Mouse (Mus musculus) ES-E14 (cell line): ENCODE data around the gene Gls2. TPM values are rescaled to one million over a fixed set of nuclear protein-coding genes. Genes with fewer than 3 reads are reported as not detected.
"Not testable (repeated sequence)": the region's sequence is repeated elsewhere in the genome, so short reads cannot be mapped to it uniquely, and the experiment has no call there.

Experiments
- DNase-seq: peaks from one replicate; pipeline ENCODE4 v3.0.0-alpha.2; 2013; ENCODE audit warnings: low read depth, low spot score
- H3K27ac ChIP-seq: 2 replicates; pipeline ENCODE4 v1.5.1; 2012; ENCODE audit warnings: low read depth, mild to moderate bottlenecking, low read length, moderate library complexity, mixed read lengths; ENCODE audit not compliant: poor library complexity, insufficient read depth, severe bottlenecking
- H3K36me3 ChIP-seq: 2 replicates; pipeline ENCODE4 v1.6.1; 2012; ENCODE audit warnings: mild to moderate bottlenecking, low read length, moderate library complexity, mixed read lengths; ENCODE audit not compliant: control insufficient read depth, poor library complexity, insufficient read depth, severe bottlenecking
- H3K4me1 ChIP-seq, 2 experiments: fragments of 150-350 bp in 1 of 2; sonication (generic) in 1 of 2; 2 replicates each; pipeline ENCODE4 v1.6.1; 2012; ENCODE audit warnings: low read length in 2 of 2, mild to moderate bottlenecking in 1 of 2, mixed read lengths in 1 of 2; ENCODE audit not compliant: control insufficient read depth in 2 of 2, insufficient read depth in 2 of 2, poor library complexity in 1 of 2
- H3K4me3 ChIP-seq, 2 experiments: fragments of 150-350 bp in 1 of 2; sonication (generic) in 1 of 2; 2 replicates each; pipeline ENCODE4 v1.5.1; 2012; ENCODE audit warnings: low read length in 2 of 2, low read depth in 1 of 2, mild to moderate bottlenecking in 1 of 2, mixed read lengths in 1 of 2; ENCODE audit not compliant: insufficient read depth in 1 of 2, poor library complexity in 1 of 2, severe bottlenecking in 1 of 2
- H3K9ac ChIP-seq: 2 replicates; pipeline ENCODE4 v1.6.1; 2012; ENCODE audit warnings: low read depth, mild to moderate bottlenecking, low read length, mixed read lengths; ENCODE audit not compliant: poor library complexity, insufficient read depth, severe bottlenecking
- H3K9me3 ChIP-seq: fragments of 150-350 bp; sonication (generic); 2 replicates; pipeline ENCODE4 v1.6.1; 2012; ENCODE audit warnings: low read depth, mild to moderate bottlenecking, low read length; ENCODE audit not compliant: control insufficient read depth, insufficient read depth
- CHD2 ChIP-seq: IDR thresholded peaks from 2 replicates; pipeline ENCODE4 v1.6.1; 2014; ENCODE audit warnings: mild to moderate bottlenecking, low read depth, low read length, inconsistent platforms
- HCFC1 ChIP-seq: IDR thresholded peaks from 2 replicates; pipeline ENCODE4 v1.6.1; 2012; ENCODE audit warnings: low read length, inconsistent platforms, borderline replicate concordance; ENCODE audit not compliant: insufficient read depth
- MAFK ChIP-seq: IDR thresholded peaks from 2 replicates; pipeline ENCODE4 v1.6.1; 2014; ENCODE audit warnings: mild to moderate bottlenecking, low read depth, low read length, inconsistent platforms; ENCODE audit not compliant: insufficient read depth
- ZC3H11A ChIP-seq: IDR thresholded peaks from 2 replicates; pipeline ENCODE4 v1.6.1; 2012; ENCODE audit warnings: low read depth, mild to moderate bottlenecking, inconsistent platforms, low read length, borderline replicate concordance
- ZNF384 ChIP-seq: IDR thresholded peaks from 2 replicates; pipeline ENCODE4 v1.6.1; 2012; ENCODE audit warnings: low read depth, low read length, inconsistent platforms
- in situ Hi-C, 2 experiments: fragments of 600-800 bp; cut with MboI; formaldehyde crosslinking; loops; one replicate each; pipeline ENCODE4 v1.15.1; 2025; ENCODE audit warnings: low sequenced_read_pairs in 2 of 2, inconsistent platforms in 1 of 2; ENCODE audit not compliant: unreplicated experiment in 2 of 2
- total RNA-seq: library from RNA; depleted of rRNA; stranded (reverse); fragments of 300-350 nt; gene quantifications from 2 replicates; pipeline ENCODE4 v1.2.3, GENCODE M21; 2012

Gene Gls2
- total RNA-seq, 1 experiment, result 21.9 TPM

- no peak for TF ChIP-seq CHD2
- no peak for TF ChIP-seq MAFK
- no peak for TF ChIP-seq ZNF384
- no peak for TF ChIP-seq HCFC1
- TF ChIP-seq ZC3H11A, result no peak
- in situ Hi-C loops, result no loop called here
- no peak overlapping the region for H3K27ac ChIP-seq
Observed at GRCm38 (mm10) chr10:128150941-128151340, 43.3 kb upstream of the Gls2 start.

GRCm38 (mm10) chr10:128153978-128154377, 40.3 kb upstream of the Gls2 start:
- H3K4me3 ChIP-seq, result no peak overlapping the region
- TF ChIP-seq ZC3H11A (no peak), CHD2 (no peak), ZNF384 (no peak)
- no peak for DNase-seq
- peaks cover 6% of the 10 kb centered on the region in 2 experiments; a peak in 3 of 4 replicates for H3K4me1 ChIP-seq
- peaks cover 4% of the 10 kb centered on the region for H3K36me3 ChIP-seq
- in situ Hi-C loops, result no loop called here
- no peak overlapping the region for H3K27ac ChIP-seq
- H3K9ac ChIP-seq, result no peak overlapping the region
- H3K9me3 ChIP-seq, result no peaks in the 10 kb centered on the region

More at GRCm38 (mm10) chr10:128150941-128151340, 43.3 kb upstream of the Gls2 start:
- no peak for DNase-seq
- Histone ChIP-seq H3K4me3 (no peak overlapping the region), H3K9me3 (no peaks in the 10 kb centered on the region), H3K9ac (peak overlapping the region; percentile 46), H3K36me3 (peaks cover 6% of the 10 kb centered on the region), H3K4me1 (peaks cover 7 to 9% of the 10 kb centered on the region in 2 experiments; a peak in 3 of 4 replicates)

- in situ Hi-C loops, H3K36me3 ChIP-seq, H3K4me3 ChIP-seq, H3K4me1 ChIP-seq, H3K9me3 ChIP-seq, H3K27ac ChIP-seq, DNase-seq, H3K9ac ChIP-seq: not testable (repeated sequence)
Observed at GRCm38 (mm10) chr10:128165726-128166125, 28.5 kb upstream of the Gls2 start.

DNA sequence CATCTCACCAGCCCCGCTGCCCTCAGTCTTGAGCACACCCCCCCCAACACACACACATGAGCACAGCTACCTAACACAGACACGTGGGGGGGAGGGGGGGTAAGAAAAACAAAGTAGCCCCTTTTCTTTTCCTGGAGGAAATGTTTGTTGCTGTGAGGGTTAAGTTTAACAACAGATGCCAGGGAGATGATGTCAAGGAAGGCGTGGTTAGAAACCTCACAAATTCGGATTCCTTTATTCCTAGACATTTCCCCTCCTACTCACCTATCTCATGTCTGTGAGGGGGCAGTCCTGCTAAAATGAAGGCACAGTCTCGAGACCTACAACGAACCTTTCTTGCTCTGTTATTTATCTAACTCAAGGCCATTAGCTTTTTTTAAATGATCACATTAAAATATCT, 27.2 kb upstream of the Gls2 start:
- TF ChIP-seq CHD2 (no peak), ZNF384 (no peak), HCFC1 (no peak), ZC3H11A (no peak), MAFK (no peak)
- no peak overlapping the region for H3K27ac ChIP-seq
- H3K4me1 ChIP-seq, result peaks cover 2% of the 10 kb centered on the region in 2 experiments; a peak in 3 of 4 replicates
- no peak for DNase-seq
- in situ Hi-C loops, result no loop called here
- H3K4me3 ChIP-seq, result no peak overlapping the region
- H3K9ac ChIP-seq, result no peak overlapping the region
- H3K36me3 ChIP-seq, result no peaks in the 10 kb centered on the region
- H3K9me3 ChIP-seq, result no peaks in the 10 kb centered on the region

GRCm38 (mm10) chr10:128171348-128171747, 22.9 kb upstream of the Gls2 start:
- H3K9me3 ChIP-seq, H3K36me3 ChIP-seq, H3K9ac ChIP-seq, in situ Hi-C loops, DNase-seq, H3K4me3 ChIP-seq: not testable (repeated sequence)
- H3K27ac ChIP-seq, result peak overlapping the region; percentile 86; the same call in 1 of the 2 replicates
- peaks cover 2 to 10% of the 10 kb centered on the region in 2 experiments for H3K4me1 ChIP-seq
